Mouse (Mus musculus): ENCODE results near the gene Lhfpl5. TPM values are rescaled to one million over a fixed set of nuclear protein-coding genes. Genes with fewer than 3 reads are reported as not detected.

Lhfpl5 gene
- total RNA-seq, 4 experiments from 2014 or later, result 3.5 to 5.3 (median 4.2) TPM

DNA sequence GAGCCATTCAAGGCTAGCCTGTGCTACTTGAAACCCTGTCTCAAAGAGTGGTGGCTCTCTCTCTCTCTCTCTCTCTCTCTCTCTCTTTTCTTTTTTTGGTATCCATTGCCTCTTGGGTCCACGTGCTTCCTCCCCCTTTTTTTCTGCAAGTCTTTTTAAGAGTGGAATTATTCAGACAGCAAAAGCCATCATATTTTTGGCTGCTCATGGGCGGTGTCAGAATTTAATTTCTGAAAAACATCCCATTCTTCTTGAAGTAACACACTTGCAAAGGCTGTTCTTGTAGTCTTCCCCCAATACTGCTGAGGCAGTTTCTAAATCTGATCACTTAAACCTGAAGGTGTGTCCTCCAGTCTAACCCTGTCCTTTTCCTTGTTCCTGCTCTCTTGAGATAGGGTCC, 51.5 kb downstream of the Lhfpl5 start:
- DNase-seq (ENCODE audit: low spot score in 2 of 2), result no peak

DNA sequence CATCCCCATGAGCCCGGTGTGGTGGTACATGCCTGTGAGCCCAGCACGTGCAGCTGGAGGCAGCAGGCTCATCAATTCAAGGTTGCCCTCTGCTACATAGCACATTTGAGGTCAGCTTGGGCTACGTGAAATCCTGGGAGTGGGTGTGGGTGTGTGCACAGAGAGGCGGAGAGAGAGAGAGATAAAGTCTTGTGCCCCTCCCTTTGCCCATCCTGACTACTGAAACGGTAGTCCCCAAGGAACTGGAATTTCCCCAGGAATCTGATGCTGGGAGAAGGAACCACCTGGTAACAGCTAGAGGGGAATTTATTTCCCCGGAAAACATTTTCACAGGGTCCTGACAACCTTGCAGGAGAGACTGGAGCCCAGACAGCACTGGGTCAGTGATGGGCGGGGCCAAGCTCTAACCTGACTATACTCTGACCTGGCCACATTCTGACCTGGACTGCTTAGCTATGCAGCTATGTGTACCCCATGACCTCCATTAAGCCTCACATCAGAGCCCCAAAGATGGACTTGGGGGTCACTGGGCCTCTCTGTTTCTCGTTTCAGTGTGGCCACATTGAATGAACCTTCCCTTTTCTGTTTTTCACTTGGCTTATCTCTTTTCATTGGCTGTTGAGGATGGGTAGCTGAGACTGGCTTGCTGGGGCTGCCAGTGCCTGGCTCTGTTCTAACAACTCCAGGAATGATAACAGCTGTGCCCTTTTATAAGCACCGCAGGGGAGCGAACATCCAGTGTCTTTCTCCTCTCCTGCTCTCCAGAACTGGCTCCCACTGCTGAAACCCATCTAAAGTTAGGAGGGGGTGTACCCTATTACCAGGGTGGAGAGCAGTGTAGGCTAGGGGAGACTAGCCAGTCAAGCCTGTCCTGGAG, 53.0 kb downstream of the Lhfpl5 start:
- DNase-seq (ENCODE audit: low spot score in 2 of 2), result no peak

DNA sequence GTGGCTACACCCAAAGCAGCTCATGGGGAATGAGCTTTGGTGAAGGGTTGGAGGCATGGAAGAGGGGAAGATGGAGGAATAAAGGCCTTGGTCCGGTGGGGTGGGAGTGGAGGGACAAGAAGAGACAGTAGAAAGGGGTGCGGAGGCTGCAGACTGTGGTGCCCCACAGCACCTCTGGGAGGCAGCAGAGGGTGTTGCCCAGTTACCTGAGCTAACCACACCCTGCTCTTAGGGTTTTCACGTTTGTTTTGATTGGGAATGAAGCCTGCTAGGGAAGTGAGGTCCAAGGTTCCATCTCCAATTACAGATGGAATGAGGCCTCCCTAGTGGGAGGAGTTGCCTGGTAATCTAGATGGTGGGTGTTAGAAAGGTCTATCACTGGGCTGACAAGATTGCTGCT, 53.7 kb downstream of the Lhfpl5 start:
- DNase-seq (ENCODE audit: low spot score in 2 of 2), result no peak

Small RNAs within 50 kb of the gene (microRNA-seq; reads per million reads assigned to microRNA genes)
- 0 reads per million in 2 experiments for gene Gm25195
- 0 reads per million in 2 experiments for gene Mir6969

Other genes starting within 250 kb of the Lhfpl5 start
- 100 to 1,000 TPM; 309 to 406 (median 361) TPM for gene Rpl10a, start 247.2 kb upstream of the Lhfpl5 start, total RNA-seq (2022)
- 1 to 10 TPM; 2.6 to 6.5 (median 4.6) TPM for gene Tead3, start 224.8 kb upstream of the Lhfpl5 start, total RNA-seq (2022)
- gene Tulp1, start 210.4 kb upstream of the Lhfpl5 start, total RNA-seq (2022), result 1 to 10 TPM in 1 of 4 experiments, not detected in 3; 1.2 TPM
- 10 to 100 TPM; 70.6 to 79.4 (median 72.7) TPM for gene Fkbp5, start 58.1 kb upstream of the Lhfpl5 start, total RNA-seq (2022)
- gene Armc12, start 44.8 kb upstream of the Lhfpl5 start, total RNA-seq (2022), result not detected
- not detected for gene Clpsl2, start 26.2 kb upstream of the Lhfpl5 start, total RNA-seq (2022)
- gene Clps, start 14.9 kb upstream of the Lhfpl5 start, total RNA-seq (2022), result not detected
- gene Srpk1, start 47.1 kb downstream of the Lhfpl5 start, total RNA-seq (2022), result 10 to 100 TPM; 70.6 to 94.3 (median 78.3) TPM
- 10 to 100 TPM in 1 of 4 experiments, 1 to 10 TPM in 3; 6.6 to 10.6 (median 9.4) TPM for gene Slc26a8, start 114.6 kb downstream of the Lhfpl5 start, total RNA-seq (2022)
- 10 to 100 TPM; 71.5 to 83.8 (median 77.1) TPM for gene Mapk14, start 115.7 kb downstream of the Lhfpl5 start, total RNA-seq (2022)
- gene AC170998.1, start 150.4 kb downstream of the Lhfpl5 start, total RNA-seq (2022), result 1 to 10 TPM; 2.5 to 5.3 (median 3.2) TPM
- 1 to 10 TPM; 1.0 to 3.5 (median 2.0) TPM for gene Mapk13, start 193.7 kb downstream of the Lhfpl5 start, total RNA-seq (2022)
- gene Brpf3, start 225.4 kb downstream of the Lhfpl5 start, total RNA-seq (2022), result 10 to 100 TPM; 39.8 to 56.2 (median 50.5) TPM

All from layer of hippocampus, adult 8-10 months (tissue).